Mouse (Mus musculus): ENCODE data around the gene Vax2. TPM values are rescaled to one million over a fixed set of nuclear protein-coding genes. Genes with fewer than 3 reads are reported as not detected.
A peak's percentile ranks its signal among the peaks of the same experiment; 100 is the strongest.

Vax2 gene
- polyA plus RNA-seq, 1 experiment from 2014 or later, result not detected

DNA sequence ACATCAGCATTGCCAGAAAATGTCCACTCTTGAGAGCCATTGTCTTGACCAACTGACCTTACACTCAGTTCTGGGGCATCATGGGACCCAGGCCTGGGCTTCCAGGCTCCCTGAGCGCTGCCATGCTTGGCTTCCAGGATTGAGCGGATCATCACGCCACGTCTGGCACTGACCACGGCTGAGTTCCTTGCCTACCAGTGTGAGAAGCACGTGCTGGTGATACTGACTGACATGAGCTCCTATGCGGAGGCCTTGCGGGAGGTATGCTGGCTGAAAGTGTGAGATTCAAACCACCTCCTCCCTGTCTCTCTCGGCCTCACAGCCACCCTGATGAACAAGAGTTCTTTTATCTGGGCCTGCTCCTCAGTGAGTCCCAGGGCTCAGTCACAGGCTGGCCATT lies 45.0 kb downstream of the Vax2 start:
- Histone ChIP-seq H3K4me2 (replicated peaks; ENCODE audit: low read depth) (no peak overlapping the region), H3K9ac (ENCODE audit: low read length) (no peak overlapping the region), H3K27ac (replicated peaks) (no peak overlapping the region), H3K36me3 (ENCODE audit: control insufficient read depth, insufficient read depth, low read length) (no peaks in the 10 kb centered on the region), H3K27me3 (ENCODE audit: control insufficient read depth, insufficient read depth, low read length) (0 out of 2 replicates have a peak, but pooled peaks cover 4% of the 10 kb centered on the region), H3K9me3 (ENCODE audit: control insufficient read depth, low read length) (no peaks in the 10 kb centered on the region), H3K4me3 (ENCODE audit: low read depth, low read length) (no peak overlapping the region), H3K4me1 (replicated peaks; ENCODE audit: control insufficient read depth, insufficient read depth) (no peaks in the 10 kb centered on the region)
- ATAC-seq (ENCODE audit: low FRiP score, low TSS enrichment), result no peak
- TF ChIP-seq CTCF (IDR thresholded peaks at IDR 0.05; ENCODE audit: low read depth) (no peak), EP300 (optimal IDR thresholded peaks at IDR 0.05) (no peak)
- no peak for DNase-seq (ENCODE audit: low spot score)
- WGBS, result 75% methylated on average over 9 of the region's 9 CpGs

DNA sequence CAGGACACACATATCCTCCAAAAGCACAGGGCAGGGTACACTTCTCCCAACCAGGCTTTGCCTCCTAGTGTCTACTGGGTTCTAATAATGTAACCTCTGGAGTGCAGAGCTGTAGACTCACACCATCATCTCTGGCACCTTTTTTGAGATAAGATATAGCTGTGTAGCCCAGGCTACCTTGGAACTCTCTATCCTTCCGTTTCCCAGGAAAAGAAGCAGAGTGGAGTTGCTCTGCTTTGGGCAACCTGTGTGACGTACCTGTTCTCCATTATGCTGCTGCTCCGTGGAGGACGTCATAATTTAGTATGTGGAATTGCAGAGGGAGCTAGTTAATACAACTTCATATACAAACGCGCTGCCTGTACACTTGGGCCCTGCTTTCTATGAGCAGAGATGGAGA lies 51.3 kb downstream of the Vax2 start, which contains the start of gene Ankrd53:
Ankrd53 (plus strand) TSS at position 301 of the 400 bp plus-strand sequence.
- Histone ChIP-seq H3K36me3 (ENCODE audit: control insufficient read depth, insufficient read depth, low read length) (no peaks in the 10 kb centered on the region), H3K4me3 (ENCODE audit: low read depth, low read length) (peak within 1 kb of the TSS; percentile 32), H3K27me3 (ENCODE audit: control insufficient read depth, insufficient read depth, low read length) (0 out of 2 replicates have a peak, but pooled peaks cover 2% of the 10 kb centered on the region), H3K4me1 (replicated peaks; ENCODE audit: control insufficient read depth, insufficient read depth) (peaks cover 3% of the 10 kb centered on the region; the same call in 1 of the 2 replicates), H3K27ac (replicated peaks) (no peak within 1 kb of the TSS), H3K4me2 (replicated peaks; ENCODE audit: low read depth) (peak within 1 kb of the TSS; percentile 60), H3K9ac (ENCODE audit: low read length) (peak within 1 kb of the TSS; percentile 3; the same call in 1 of the 2 replicates), H3K9me3 (ENCODE audit: control insufficient read depth, low read length) (no peaks in the 10 kb centered on the region)
- WGBS, result 31% methylated on average over 6 of the region's 6 CpGs
- DNase-seq (ENCODE audit: low spot score) (no peak), ATAC-seq (ENCODE audit: low FRiP score, low TSS enrichment) (no peak)
- TF ChIP-seq CTCF (IDR thresholded peaks at IDR 0.05; ENCODE audit: low read depth), result no peak
- no peak for TF ChIP-seq EP300 (optimal IDR thresholded peaks at IDR 0.05)

DNA sequence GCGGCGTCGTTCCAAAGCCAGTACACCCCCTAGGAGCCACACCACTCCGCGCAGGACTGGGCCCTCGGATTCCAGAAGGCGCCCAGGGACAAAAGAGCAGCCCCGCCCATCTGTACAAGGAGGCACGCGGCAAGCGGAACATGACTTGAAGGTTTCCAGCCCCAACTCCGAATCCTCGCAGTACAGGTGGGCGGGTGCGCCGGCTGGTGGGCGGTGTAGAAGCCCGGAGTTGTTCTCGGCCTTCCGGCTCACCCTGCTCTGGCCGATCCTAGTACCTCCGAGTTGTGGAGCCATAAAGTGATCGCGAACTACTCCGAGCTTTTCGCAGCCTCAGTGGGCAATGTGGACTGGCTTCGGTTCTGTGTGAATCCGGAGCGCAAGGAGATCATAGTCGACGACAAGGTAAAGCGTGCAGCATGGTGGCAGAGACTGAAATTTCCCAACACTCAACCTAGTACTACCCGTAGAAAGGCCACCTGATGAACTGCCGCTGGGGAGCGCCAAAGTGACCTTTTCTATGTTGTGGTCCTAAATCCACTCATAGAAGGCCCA lies 51.9 kb downstream of the Vax2 start:
- peak; percentile 67 for ATAC-seq (ENCODE audit: low FRiP score, low TSS enrichment)
- TF ChIP-seq EP300 (optimal IDR thresholded peaks at IDR 0.05) (no peak), CTCF (IDR thresholded peaks at IDR 0.05; ENCODE audit: low read depth) (peak; percentile 52)
- Histone ChIP-seq H3K27me3 (ENCODE audit: control insufficient read depth, insufficient read depth, low read length) (0 out of 2 replicates have a peak, but pooled peaks cover 1% of the 10 kb centered on the region), H3K9me3 (ENCODE audit: control insufficient read depth, low read length) (no peaks in the 10 kb centered on the region), H3K4me3 (ENCODE audit: low read depth, low read length) (peak overlapping the region; percentile 32), H3K4me1 (replicated peaks; ENCODE audit: control insufficient read depth, insufficient read depth) (peaks cover 3% of the 10 kb centered on the region; the same call in 1 of the 2 replicates), H3K27ac (replicated peaks) (no peak overlapping the region), H3K9ac (ENCODE audit: low read length) (peak overlapping the region; percentile 3; the same call in 1 of the 2 replicates), H3K36me3 (ENCODE audit: control insufficient read depth, insufficient read depth, low read length) (no peaks in the 10 kb centered on the region), H3K4me2 (replicated peaks; ENCODE audit: low read depth) (peak overlapping the region; percentile 60)
- 2% methylated on average over 35 of the region's 35 CpGs for WGBS
- DNase-seq (ENCODE audit: low spot score), result peak; percentile 64

DNA sequence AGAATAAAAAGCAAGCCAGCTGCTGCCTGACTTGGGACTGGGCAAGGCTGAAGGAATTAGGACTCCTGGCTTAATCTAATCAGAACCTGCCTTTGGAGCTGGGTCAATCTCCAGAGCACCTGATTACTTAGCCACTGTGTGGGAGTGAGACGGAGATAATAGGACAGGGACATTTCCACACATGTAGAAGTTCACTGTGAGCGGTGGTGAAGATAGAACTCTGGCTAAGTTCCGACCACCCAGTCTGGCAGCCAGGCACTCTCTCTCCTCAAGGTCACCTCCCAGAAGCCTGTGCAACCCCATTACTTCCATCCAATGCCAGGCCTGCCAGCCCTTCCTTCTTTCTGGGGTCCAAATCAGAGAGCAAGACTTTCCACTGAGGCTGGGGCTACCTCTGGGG lies 55.9 kb downstream of the Vax2 start:
- H3K4me1 ChIP-seq (replicated peaks; ENCODE audit: control insufficient read depth, insufficient read depth), result peaks cover 3% of the 10 kb centered on the region; the same call in 1 of the 2 replicates
- no peak for TF ChIP-seq EP300 (optimal IDR thresholded peaks at IDR 0.05)
- TF ChIP-seq CTCF (IDR thresholded peaks at IDR 0.05; ENCODE audit: low read depth), result no peak
- peaks cover 8% of the 10 kb centered on the region; the same call in 1 of the 2 replicates for H3K36me3 ChIP-seq (ENCODE audit: control insufficient read depth, insufficient read depth, low read length)
- no peaks in the 10 kb centered on the region for H3K9me3 ChIP-seq (ENCODE audit: control insufficient read depth, low read length)
- DNase-seq (ENCODE audit: low spot score) (no peak), ATAC-seq (ENCODE audit: low FRiP score, low TSS enrichment) (no peak)
- no peak overlapping the region for H3K4me2 ChIP-seq (replicated peaks; ENCODE audit: low read depth)
- H3K27me3 ChIP-seq (ENCODE audit: control insufficient read depth, insufficient read depth, low read length), result no peaks in the 10 kb centered on the region
- no peak overlapping the region for H3K9ac ChIP-seq (ENCODE audit: low read length)
- 83% methylated on average over 3 of the region's 3 CpGs for WGBS
- no peak overlapping the region for H3K27ac ChIP-seq (replicated peaks)
- no peak overlapping the region for H3K4me3 ChIP-seq (ENCODE audit: low read depth, low read length)

DNA sequence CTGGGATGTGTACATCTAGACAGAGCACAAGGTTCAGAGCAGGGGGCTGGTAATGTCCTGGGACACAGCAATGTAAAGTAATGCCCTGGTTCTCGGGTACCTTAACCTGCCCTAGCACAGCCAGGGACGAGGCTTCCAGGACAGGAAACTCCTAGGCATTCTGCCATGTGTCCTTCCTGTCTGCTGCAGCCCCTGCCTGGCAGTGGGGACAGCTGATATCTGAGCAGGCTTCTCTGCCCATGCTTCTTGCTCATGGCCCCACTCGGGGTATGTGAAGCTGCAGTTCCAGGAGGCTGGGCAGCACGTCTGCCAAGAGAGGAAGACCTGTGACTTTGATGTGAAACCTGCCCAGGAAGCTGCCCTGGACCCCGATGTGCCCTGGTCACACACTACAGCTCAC lies 57.4 kb downstream of the Vax2 start:
- no peak overlapping the region for H3K27ac ChIP-seq (replicated peaks)
- H3K4me2 ChIP-seq (replicated peaks; ENCODE audit: low read depth), result no peak overlapping the region
- ATAC-seq (ENCODE audit: low FRiP score, low TSS enrichment) (no peak), DNase-seq (ENCODE audit: low spot score) (no peak)
- TF ChIP-seq EP300 (optimal IDR thresholded peaks at IDR 0.05), result no peak
- TF ChIP-seq CTCF (IDR thresholded peaks at IDR 0.05; ENCODE audit: low read depth), result no peak
- H3K9ac ChIP-seq (ENCODE audit: low read length), result no peak overlapping the region
- H3K4me1 ChIP-seq (replicated peaks; ENCODE audit: control insufficient read depth, insufficient read depth), result no peaks in the 10 kb centered on the region
- WGBS, result 68% methylated on average over 5 of the region's 5 CpGs
- H3K9me3 ChIP-seq (ENCODE audit: control insufficient read depth, low read length), result no peaks in the 10 kb centered on the region
- no peak overlapping the region for H3K4me3 ChIP-seq (ENCODE audit: low read depth, low read length)
- peaks cover 11% of the 10 kb centered on the region for H3K36me3 ChIP-seq (ENCODE audit: control insufficient read depth, insufficient read depth, low read length)
- no peaks in the 10 kb centered on the region for H3K27me3 ChIP-seq (ENCODE audit: control insufficient read depth, insufficient read depth, low read length)

DNA sequence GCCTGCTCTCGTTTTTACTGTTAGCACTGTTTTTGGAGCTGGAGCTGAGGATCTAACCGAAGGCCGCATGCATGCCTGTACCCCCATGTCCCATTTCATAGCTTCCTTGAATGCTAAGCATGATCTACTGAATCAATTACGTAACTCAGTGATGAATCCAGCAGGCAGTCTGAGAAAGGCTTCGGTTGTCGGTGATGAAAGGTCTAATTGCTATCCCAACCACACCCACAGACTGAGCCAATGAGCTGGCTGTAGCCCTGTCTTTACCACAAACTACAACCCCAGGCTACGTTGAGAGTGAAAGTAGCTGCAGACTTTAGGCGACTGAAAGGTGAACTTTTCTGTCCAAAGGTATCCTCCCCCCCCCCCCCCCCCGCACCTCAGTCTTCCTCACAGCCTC lies 63.1 kb downstream of the Vax2 start:
- WGBS, result 42% methylated on average over 8 of the region's 9 CpGs
- DNase-seq (ENCODE audit: low spot score), result no peak

More for the DNA sequence above, 63.1 kb downstream of the Vax2 start:
- no peak for ATAC-seq (ENCODE audit: low FRiP score, low TSS enrichment)
- H3K4me1 ChIP-seq (replicated peaks; ENCODE audit: control insufficient read depth, insufficient read depth), result 0 out of 2 replicates have a peak, but pooled peaks cover 3% of the 10 kb centered on the region
- H3K27ac ChIP-seq (replicated peaks), result no peak overlapping the region
- peak overlapping the region; percentile 78 for H3K4me2 ChIP-seq (replicated peaks; ENCODE audit: low read depth)
- no peaks in the 10 kb centered on the region for H3K27me3 ChIP-seq (ENCODE audit: control insufficient read depth, insufficient read depth, low read length)
- H3K9me3 ChIP-seq (ENCODE audit: control insufficient read depth, low read length), result no peaks in the 10 kb centered on the region
- H3K9ac ChIP-seq (ENCODE audit: low read length), result 0 out of 2 replicates have a peak overlapping the region, but pooled peaks have one; percentile 94
- TF ChIP-seq EP300 (optimal IDR thresholded peaks at IDR 0.05) (no peak), CTCF (IDR thresholded peaks at IDR 0.05; ENCODE audit: low read depth) (no peak)
- H3K4me3 ChIP-seq (ENCODE audit: low read depth, low read length), result peak overlapping the region; percentile 94; the same call in 1 of the 2 replicates
- peaks cover 11% of the 10 kb centered on the region for H3K36me3 ChIP-seq (ENCODE audit: control insufficient read depth, insufficient read depth, low read length)
